Mouse (Mus musculus) lung, embryonic 16.5 days (tissue): ENCODE measurements around the gene Nfkbid. TPM values are rescaled to one million over a fixed set of nuclear protein-coding genes. Genes with fewer than 3 reads are reported as not detected.

Source experiments
- ATAC-seq: fragments of 200-750 bp; cut with Nextera tagmentation; 2 replicates; pipeline ENCODE4 v1.8.0; 2017; ENCODE audit warnings: low read depth, mild to moderate bottlenecking, moderate library complexity
- H3K27ac ChIP-seq: fragments of 300-500 bp; sonication (generic); 2 replicates; pipeline ENCODE4 v1.5.1; 2014; ENCODE audit warnings: mild to moderate bottlenecking, control low read depth, low read length
- H3K27me3 ChIP-seq: fragments of 300-500 bp; sonication (generic); 2 replicates; pipeline ENCODE4 v1.6.1; 2014; ENCODE audit warnings: low read depth, low read length, mixed read lengths; ENCODE audit not compliant: control insufficient read depth, insufficient read depth
- H3K36me3 ChIP-seq: fragments of 300-500 bp; sonication (generic); 2 replicates; pipeline ENCODE4 v1.6.1; 2014; ENCODE audit warnings: low read length; ENCODE audit not compliant: control insufficient read depth, insufficient read depth
- H3K4me1 ChIP-seq: fragments of 300-500 bp; sonication (generic); replicated peaks from 2 replicates; pipeline ENCODE4 v1.6.1; 2014; ENCODE audit warnings: low read length, mixed read lengths; ENCODE audit not compliant: control insufficient read depth, insufficient read depth
- H3K4me2 ChIP-seq: fragments of 300-500 bp; sonication (generic); 2 replicates; pipeline ENCODE4 v1.6.1; 2014; ENCODE audit warnings: low read depth, low read length, control low read depth
- H3K4me3 ChIP-seq: fragments of 300-500 bp; sonication (generic); 2 replicates; pipeline ENCODE4 v1.5.1; 2014; ENCODE audit warnings: mild to moderate bottlenecking, low read length, control low read depth
- H3K9ac ChIP-seq: fragments of 300-500 bp; sonication (generic); 2 replicates; pipeline ENCODE4 v1.6.1; 2014; ENCODE audit warnings: low read length, control low read depth
- H3K9me3 ChIP-seq: fragments of 300-500 bp; sonication (generic); 2 replicates; pipeline ENCODE4 v1.6.1; 2016; ENCODE audit warnings: low read length; ENCODE audit not compliant: control insufficient read depth
- WGBS: fragments of 180-500 bp; shearing (Covaris S2); extraction: QIAGEN DNeasy Blood & Tissue Kit; methylation state at CpG from one replicate; pipeline ENCODE4 v1.1.7; 2014; 5-methylcytosine and 5-hydroxymethylcytosine counted together
- polyA plus RNA-seq: library from polyadenylated mRNA; unstranded; fragments of >200 nt; fragmentation: Nextera tagmentation; extraction: Ambion mirVana; gene quantifications from 2 replicates; pipeline ENCODE4 v1.2.1, GENCODE M21; 2015

The Nfkbid gene
- polyA plus RNA-seq, 1 experiment from 2014 or later, result 2.0 TPM

DNA sequence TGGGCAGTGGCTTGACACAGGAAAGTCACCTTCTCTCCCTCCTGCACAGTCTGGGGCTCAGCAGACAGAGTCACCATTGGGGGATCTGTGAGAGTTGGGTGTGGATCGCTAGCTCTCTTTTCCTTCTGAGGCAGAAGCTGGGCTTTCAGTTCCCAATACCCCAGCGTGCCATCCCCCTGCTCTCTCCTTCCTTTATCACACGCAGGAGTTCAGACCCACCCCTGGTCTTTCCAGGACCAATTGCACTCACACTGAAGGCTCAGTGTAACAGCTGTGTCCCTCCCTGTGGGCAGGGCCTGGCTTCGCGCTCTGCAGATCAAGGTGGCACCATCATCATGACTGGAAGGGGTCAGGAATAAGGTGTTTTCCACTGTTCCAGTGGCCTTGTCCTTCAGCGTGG, 32.7 kb downstream of the Nfkbid start:
- Histone ChIP-seq H3K9me3 (no peaks in the 10 kb centered on the region), H3K4me1 (no peaks in the 10 kb centered on the region; the same call in 1 of the 2 replicates), H3K27ac (no peak overlapping the region), H3K27me3 (peaks cover 70% of the 10 kb centered on the region), H3K36me3 (no peaks in the 10 kb centered on the region), H3K4me3 (no peak overlapping the region), H3K4me2 (no peak overlapping the region), H3K9ac (no peak overlapping the region)
- 8% methylated on average over 6 of the region's 6 CpGs for WGBS
- ATAC-seq, result no peak

- no peak overlapping the region for H3K4me3 ChIP-seq
- ATAC-seq, result no peak
- no peaks in the 10 kb centered on the region; the same call in 1 of the 2 replicates for H3K4me1 ChIP-seq
- H3K9me3 ChIP-seq, result no peaks in the 10 kb centered on the region
- whole genome bisulfite sequencing, result 2% methylated on average over 9 of the region's 9 CpGs
- no peak overlapping the region for H3K4me2 ChIP-seq
- H3K27ac ChIP-seq, result no peak overlapping the region
- H3K27me3 ChIP-seq, result peaks cover 89% of the 10 kb centered on the region
- H3K36me3 ChIP-seq, result no peaks in the 10 kb centered on the region
- H3K9ac ChIP-seq, result no peak overlapping the region
These were observed 35.0 kb downstream of the Nfkbid start for GRCm38 (mm10) chr7:30456487-30456886.

DNA sequence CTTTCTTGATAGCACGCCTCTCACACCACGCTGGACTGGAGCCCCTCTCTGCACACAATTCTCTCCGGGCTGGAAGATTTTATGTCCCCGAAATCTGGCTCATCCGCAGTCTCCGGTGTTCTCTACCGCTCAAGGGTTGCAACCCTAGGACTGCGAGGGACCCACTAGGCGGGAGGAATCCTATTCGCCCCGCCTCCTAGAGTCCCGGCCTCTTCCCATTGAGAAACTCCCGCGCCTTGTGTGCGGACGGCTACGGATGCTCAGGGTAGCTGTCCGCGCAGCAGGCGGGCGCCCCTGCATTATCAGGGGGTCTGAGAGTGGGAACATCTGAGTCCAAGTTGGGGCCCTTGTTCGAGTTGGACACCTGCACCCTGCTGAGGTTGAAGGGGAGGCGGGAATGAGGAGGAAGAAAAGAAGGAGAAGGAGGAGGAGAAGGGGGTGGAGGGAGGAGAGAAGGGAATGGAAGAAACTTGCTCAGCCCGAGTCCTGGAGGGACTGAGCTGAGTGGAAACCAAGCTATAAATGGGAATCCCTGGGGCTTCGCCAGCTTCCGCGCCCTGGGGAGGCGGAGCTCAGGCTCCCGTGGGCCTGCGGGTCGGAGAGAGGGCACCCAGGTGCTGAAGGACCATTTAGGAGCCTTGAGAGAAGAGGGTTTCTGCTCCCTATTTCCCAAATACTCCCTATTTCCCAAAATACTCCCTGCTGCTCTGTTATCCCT, 35.5 kb downstream of the Nfkbid start:
- Histone ChIP-seq H3K4me3 (no peak overlapping the region), H3K27me3 (peaks cover 87% of the 10 kb centered on the region), H3K36me3 (no peaks in the 10 kb centered on the region), H3K9ac (no peak overlapping the region), H3K4me2 (no peak overlapping the region), H3K27ac (no peak overlapping the region), H3K4me1 (no peaks in the 10 kb centered on the region; the same call in 1 of the 2 replicates), H3K9me3 (no peaks in the 10 kb centered on the region)
- WGBS, result under 1% methylated on average over 31 of the region's 31 CpGs
- ATAC-seq, result no peak

- no peaks in the 10 kb centered on the region; the same call in 1 of the 2 replicates for H3K4me1 ChIP-seq
- H3K4me3 ChIP-seq, result no peak within 1 kb of the TSS
- no peaks in the 10 kb centered on the region for H3K9me3 ChIP-seq
- H3K27me3 ChIP-seq, result peaks cover 83% of the 10 kb centered on the region
- H3K27ac ChIP-seq, result no peak within 1 kb of the TSS
- WGBS, result 2% methylated on average over 14 of the region's 16 CpGs
- 0 out of 2 replicates have a peak, but pooled peaks have one; percentile 45 for ATAC-seq
- H3K4me2 ChIP-seq, result no peak within 1 kb of the TSS
- H3K36me3 ChIP-seq, result no peaks in the 10 kb centered on the region
- H3K9ac ChIP-seq, result no peak within 1 kb of the TSS
These were observed 36.2 kb downstream of the Nfkbid start, which contains the start of the genes Kirrel2 and Nphs1 for GRCm38 (mm10) chr7:30457629-30458330. Kirrel2 (minus strand) TSS chr7:30457690. Nphs1 (plus strand) TSS chr7:30458315.

DNA sequence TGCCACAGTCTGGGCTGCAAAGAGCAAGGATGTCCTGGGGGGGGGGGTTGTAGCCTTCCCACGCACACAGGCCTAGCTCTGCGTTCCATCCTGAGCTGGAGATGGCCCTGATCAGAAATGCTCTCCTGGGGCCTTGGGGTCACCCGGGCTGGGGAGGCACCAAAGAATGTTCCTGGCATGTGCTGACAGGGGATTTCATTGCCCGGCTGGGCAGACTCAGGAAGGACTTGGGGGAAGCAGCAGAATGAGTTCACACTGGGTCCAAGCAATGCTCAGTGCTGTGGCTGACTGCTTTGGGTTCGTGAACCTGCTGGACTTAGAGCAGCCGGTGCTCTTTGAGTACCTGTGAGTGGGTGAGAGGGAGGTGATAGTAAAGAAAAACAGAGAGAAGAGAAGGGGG, 38.0 kb downstream of the Nfkbid start:
- H3K4me1 ChIP-seq, result no peaks in the 10 kb centered on the region
- H3K9me3 ChIP-seq, result no peaks in the 10 kb centered on the region
- peaks cover 84% of the 10 kb centered on the region for H3K27me3 ChIP-seq
- no peak overlapping the region for H3K4me2 ChIP-seq
- H3K4me3 ChIP-seq, result no peak overlapping the region
- 33% methylated on average over 6 of the region's 6 CpGs for WGBS
- no peak for ATAC-seq
- H3K27ac ChIP-seq, result no peak overlapping the region
- no peaks in the 10 kb centered on the region for H3K36me3 ChIP-seq
- H3K9ac ChIP-seq, result no peak overlapping the region

GRCm38 (mm10) chr7:30463568-30463967, 42.0 kb downstream of the Nfkbid start:
- Histone ChIP-seq H3K4me3 (no peak overlapping the region), H3K27me3 (peaks cover 78% of the 10 kb centered on the region), H3K4me1 (no peaks in the 10 kb centered on the region), H3K4me2 (no peak overlapping the region), H3K9me3 (no peaks in the 10 kb centered on the region), H3K9ac (no peak overlapping the region), H3K27ac (no peak overlapping the region), H3K36me3 (no peaks in the 10 kb centered on the region)
- WGBS, result 42% methylated on average over 7 of the region's 7 CpGs
- ATAC-seq, result no peak

GRCm38 (mm10) chr7:30463996-30464395, 42.5 kb downstream of the Nfkbid start:
- no peak overlapping the region for H3K27ac ChIP-seq
- H3K4me1 ChIP-seq, result no peaks in the 10 kb centered on the region
- no peaks in the 10 kb centered on the region for H3K9me3 ChIP-seq
- H3K4me2 ChIP-seq, result no peak overlapping the region
- H3K9ac ChIP-seq, result no peak overlapping the region
- no peak for ATAC-seq
- no peaks in the 10 kb centered on the region for H3K36me3 ChIP-seq
- H3K27me3 ChIP-seq, result peaks cover 75% of the 10 kb centered on the region
- H3K4me3 ChIP-seq, result no peak overlapping the region
- WGBS, result 21% methylated on average over 4 of the region's 4 CpGs

GRCm38 (mm10) chr7:30464816-30465300, 43.3 kb downstream of the Nfkbid start:
- Histone ChIP-seq H3K4me1 (no peaks in the 10 kb centered on the region), H3K27ac (no peak overlapping the region), H3K4me2 (no peak overlapping the region), H3K36me3 (no peaks in the 10 kb centered on the region), H3K9ac (no peak overlapping the region), H3K27me3 (peaks cover 68% of the 10 kb centered on the region), H3K4me3 (no peak overlapping the region), H3K9me3 (no peaks in the 10 kb centered on the region)
- 9% methylated on average over 6 of the region's 6 CpGs for WGBS
- ATAC-seq, result no peak

- Histone ChIP-seq H3K4me2 (no peak overlapping the region), H3K27ac (no peak overlapping the region), H3K36me3 (no peaks in the 10 kb centered on the region), H3K9me3 (no peaks in the 10 kb centered on the region), H3K27me3 (peaks cover 7% of the 10 kb centered on the region), H3K9ac (no peak overlapping the region), H3K4me3 (no peak overlapping the region), H3K4me1 (no peaks in the 10 kb centered on the region)
- ATAC-seq, result no peak
- 42% methylated on average over 5 of the region's 5 CpGs for WGBS
These were observed 50.9 kb downstream of the Nfkbid start for GRCm38 (mm10) chr7:30472411-30472810.
